Mouse (Mus musculus) neural tube, embryonic 13.5 days (tissue): ENCODE results near the gene BC049352. TPM values are rescaled to one million over a fixed set of nuclear protein-coding genes. Genes with fewer than 3 reads are reported as not detected.

Experiments
- ATAC-seq: fragments of 200-750 bp; cut with Nextera tagmentation; 2 replicates; pipeline ENCODE4 v1.8.0; 2017; ENCODE audit warnings: low read depth, mild to moderate bottlenecking, moderate TSS enrichment, moderate library complexity
- H3K27ac ChIP-seq: fragments of 300-500 bp; sonication (generic); replicated peaks from 2 replicates; pipeline ENCODE4 v1.5.1; 2015; ENCODE audit warnings: moderate library complexity, mild to moderate bottlenecking, inconsistent platforms
- H3K27me3 ChIP-seq: fragments of 300-500 bp; sonication (generic); 2 replicates; pipeline ENCODE4 v1.6.1; 2015; ENCODE audit warnings: mild to moderate bottlenecking, inconsistent platforms
- H3K36me3 ChIP-seq: fragments of 300-500 bp; sonication (generic); 2 replicates; pipeline ENCODE4 v1.6.1; 2015; ENCODE audit warnings: mild to moderate bottlenecking, inconsistent platforms
- H3K4me1 ChIP-seq: fragments of 300-500 bp; sonication (generic); replicated peaks from 2 replicates; pipeline ENCODE4 v1.6.1; 2015; ENCODE audit warnings: inconsistent platforms
- H3K4me2 ChIP-seq: fragments of 300-500 bp; sonication (generic); 2 replicates; pipeline ENCODE4 v1.6.1; 2015; ENCODE audit warnings: inconsistent platforms, mild to moderate bottlenecking, moderate library complexity
- H3K4me3 ChIP-seq: fragments of 300-500 bp; sonication (generic); 2 replicates; pipeline ENCODE4 v1.5.1; 2015; ENCODE audit warnings: mild to moderate bottlenecking, inconsistent platforms
- H3K9ac ChIP-seq: fragments of 300-500 bp; sonication (generic); 2 replicates; pipeline ENCODE4 v1.6.1; 2015; ENCODE audit warnings: moderate library complexity, mild to moderate bottlenecking, inconsistent platforms
- H3K9me3 ChIP-seq: fragments of 300-500 bp; sonication (generic); 2 replicates; pipeline ENCODE4 v1.6.1; 2016; ENCODE audit warnings: inconsistent platforms
- WGBS: fragments of 180-500 bp; shearing (Covaris S2); methylation state at CpG from one replicate; pipeline ENCODE4 v1.1.7; 2015; 5-methylcytosine and 5-hydroxymethylcytosine counted together
- microRNA-seq: library from miRNA; unstranded; fragments of <30 nt; microRNA quantifications from one replicate; pipeline ENCODE4, GENCODE M21; 2016
- polyA plus RNA-seq: library from polyadenylated mRNA; unstranded; fragments of >200 nt; fragmentation: Nextera tagmentation; extraction: Ambion mirVana; gene quantifications from 2 replicates; pipeline ENCODE4 v1.2.1, GENCODE M21; 2015

BC049352 gene
- polyA plus RNA-seq, 1 experiment from 2014 or later = not detected

GRCm38 (mm10) chr9:45282466-45282865 lies 100.7 kb downstream of the BC049352 start:
- H3K4me2 ChIP-seq = no peak overlapping the region
- H3K9me3 ChIP-seq = no peaks in the 10 kb centered on the region
- H3K36me3 ChIP-seq = no peaks in the 10 kb centered on the region
- H3K4me1 ChIP-seq = no peaks in the 10 kb centered on the region
- no peak overlapping the region for H3K4me3 ChIP-seq
- H3K9ac ChIP-seq = no peak overlapping the region
- H3K27me3 ChIP-seq = no peaks in the 10 kb centered on the region
- WGBS = 89% methylated on average over 5 of the region's 5 CpGs
- H3K27ac ChIP-seq = no peak overlapping the region
- no peak for ATAC-seq

GRCm38 (mm10) chr9:45291481-45292168 lies 109.8 kb downstream of the BC049352 start:
- WGBS = 84% methylated on average over 11 of the region's 11 CpGs
- Histone ChIP-seq H3K27me3 (no peaks in the 10 kb centered on the region), H3K4me2 (no peak overlapping the region), H3K9me3 (no peaks in the 10 kb centered on the region), H3K9ac (no peak overlapping the region), H3K27ac (no peak overlapping the region), H3K36me3 (no peaks in the 10 kb centered on the region), H3K4me3 (no peak overlapping the region), H3K4me1 (no peaks in the 10 kb centered on the region)
- no peak for ATAC-seq

- H3K4me1 ChIP-seq = no peaks in the 10 kb centered on the region
- H3K9me3 ChIP-seq = no peaks in the 10 kb centered on the region
- H3K4me3 ChIP-seq = no peak overlapping the region
- H3K4me2 ChIP-seq = no peak overlapping the region
- H3K36me3 ChIP-seq = no peaks in the 10 kb centered on the region
- H3K27ac ChIP-seq = no peak overlapping the region
- H3K9ac ChIP-seq = no peak overlapping the region
- H3K27me3 ChIP-seq = no peaks in the 10 kb centered on the region
- ATAC-seq = no peak
- 61% methylated on average over 10 of the region's 10 CpGs for WGBS
Measured at GRCm38 (mm10) chr9:45294210-45295011, 112.6 kb downstream of the BC049352 start.

GRCm38 (mm10) chr9:45299231-45300006 lies 117.6 kb downstream of the BC049352 start:
- H3K9ac ChIP-seq = no peak overlapping the region
- H3K9me3 ChIP-seq = no peaks in the 10 kb centered on the region
- H3K27me3 ChIP-seq = no peaks in the 10 kb centered on the region
- no peaks in the 10 kb centered on the region for H3K36me3 ChIP-seq
- no peak for ATAC-seq
- H3K4me1 ChIP-seq = peaks cover 7% of the 10 kb centered on the region
- H3K4me3 ChIP-seq = no peak overlapping the region
- H3K4me2 ChIP-seq = no peak overlapping the region
- H3K27ac ChIP-seq = no peak overlapping the region
- 76% methylated on average over 11 of the region's 11 CpGs for WGBS

Small RNA genes lying within 50 kb of the gene (microRNA-seq; reads per million reads assigned to microRNA genes)
- not detected for gene Mir7086

Other genes with a start within 250 kb of the BC049352 start
- 38.1 and 39.8 TPM in 2 replicates for gene Ube4a, start 216.4 kb upstream of the BC049352 start, polyA plus RNA-seq
- not detected in 2 replicates for gene Cd3g, start 201.6 kb upstream of the BC049352 start, polyA plus RNA-seq
- not detected in 2 replicates for gene Cd3d, start 200.2 kb upstream of the BC049352 start, polyA plus RNA-seq
- gene Cd3e, start 172.4 kb upstream of the BC049352 start, polyA plus RNA-seq = 0.32 TPM in 1 of 2 replicates, not detected in the other
- 0.59 and 1.3 TPM in 2 replicates for gene Mpzl2, start 142.2 kb upstream of the BC049352 start, polyA plus RNA-seq
- gene Mpzl3, start 126.8 kb upstream of the BC049352 start, polyA plus RNA-seq = 0.92 and 1.2 TPM in 2 replicates
- gene Jaml, start 102.8 kb upstream of the BC049352 start, polyA plus RNA-seq = 0.20 and 0.23 TPM in 2 replicates
- gene Scn2b, start 64.2 kb upstream of the BC049352 start, polyA plus RNA-seq = 9.2 and 9.7 TPM in 2 replicates
- gene Scn4b, start 43.6 kb upstream of the BC049352 start, polyA plus RNA-seq = 0.11 and 0.25 TPM in 2 replicates
- gene Tmprss4, start 22.1 kb downstream of the BC049352 start, polyA plus RNA-seq = not detected in 2 replicates
- 0.90 and 1.1 TPM in 2 replicates for gene Il10ra, start 87.1 kb downstream of the BC049352 start, polyA plus RNA-seq
- gene Tmprss13, start 137.1 kb downstream of the BC049352 start, polyA plus RNA-seq = not detected in 2 replicates
- gene Fxyd6, start 188.2 kb downstream of the BC049352 start, polyA plus RNA-seq = 273 and 293 TPM in 2 replicates
- gene Fxyd2, start 217.7 kb downstream of the BC049352 start, polyA plus RNA-seq = 5.4 and 5.9 TPM in 2 replicates
- gene Dscaml1, start 244.6 kb downstream of the BC049352 start, polyA plus RNA-seq = 12.5 and 13.5 TPM in 2 replicates